9 mouse cellular contexts compared by ENCODE assay signal in genomic region chr2:27764256-27764936, GRCm38 (mm10).
A peak's percentile ranks its signal among the peaks of the same experiment; 100 is the strongest.
DNase-seq lines count a peak whose midpoint lies in the region; ATAC-seq and TF ChIP-seq lines count a peak whose summit lies in the region.
"Had no signal": no experiment of that assay in that cellular context is flagged by ENCODE, and none has a peak within 500 bp of the region (broad histone marks: within the 10 kb centered on the region; RNA-seq: fewer than 3 reads in every experiment).

No protein-coding gene starts in this region.

- H3K4me3 ChIP-seq in hindbrain, embryonic 14.5 days (replicated peaks; ENCODE audit: low read length) = no peak overlapping the region
- H3K4me3 ChIP-seq in liver, embryonic 11.5 days (ENCODE audit: low read depth, low read length) = no peak overlapping the region
- H3K4me3 ChIP-seq in gastrocnemius, adult 2 months = no peak overlapping the region
- H3K4me3 ChIP-seq: heart, embryonic 15.5 days had no signal

- intact Hi-C loops in gastrocnemius, adult 2 months (cut with DNase I) = loop anchor here (10.0 kb wide), 1 partner anchor 480 kb away; no protein-coding TSS in a partner anchor

- peaks cover 6% of the 10 kb centered on the region for H3K36me3 ChIP-seq in hindbrain, embryonic 14.5 days (replicated peaks; ENCODE audit: control insufficient read depth, insufficient read depth)
- peaks cover 5% of the 10 kb centered on the region; the same call in 1 of the 2 replicates for H3K36me3 ChIP-seq in liver, embryonic 11.5 days (ENCODE audit: control insufficient read depth, insufficient read depth, low read length)

- no peak for TF ChIP-seq CTCF in gastrocnemius, adult 2 months (IDR thresholded peaks at IDR 0.05)

- H3K27ac ChIP-seq in hindbrain, embryonic 14.5 days = peak overlapping the region; percentile 51
- H3K27ac ChIP-seq in liver, embryonic 11.5 days (ENCODE audit: low read depth, low read length) = no peak overlapping the region
- no peak overlapping the region; the same call in 1 of the 2 replicates for H3K27ac ChIP-seq in gastrocnemius, adult 2 months
- H3K27ac ChIP-seq: heart, embryonic 15.5 days had no signal

- ATAC-seq in hindbrain, embryonic 14.5 days (ENCODE audit: low FRiP score) = peak; percentile 44; the same call in 1 of the 2 replicates
- peak; percentile 27; the same call in 1 of the 2 replicates for ATAC-seq in liver, embryonic 11.5 days (replicated peaks; ENCODE audit: low FRiP score)

- 12% methylated on average over 6 of the region's 6 CpGs for WGBS in hindbrain, embryonic 14.5 days
- 36% methylated on average over 6 of the region's 6 CpGs for WGBS in liver, embryonic 11.5 days

- H3K4me1 ChIP-seq in hindbrain, embryonic 14.5 days (replicated peaks; ENCODE audit: control insufficient read depth, insufficient read depth, low read length) = peaks cover 14% of the 10 kb centered on the region
- H3K4me1 ChIP-seq in liver, embryonic 11.5 days (replicated peaks; ENCODE audit: control insufficient read depth, insufficient read depth, low read length) = no peaks in the 10 kb centered on the region; the same call in none of the 2 replicates

- no peaks in the 10 kb centered on the region for H3K9me3 ChIP-seq in hindbrain, embryonic 14.5 days (ENCODE audit: control insufficient read depth, low read length)
- no peaks in the 10 kb centered on the region for H3K9me3 ChIP-seq in liver, embryonic 11.5 days (ENCODE audit: control insufficient read depth, low read length)
- H3K9me3 ChIP-seq: heart, embryonic 15.5 days had no signal

- H3K27me3 ChIP-seq in hindbrain, embryonic 14.5 days (ENCODE audit: control insufficient read depth, insufficient read depth, low read length) = no peaks in the 10 kb centered on the region
- H3K27me3 ChIP-seq in liver, embryonic 11.5 days (replicated peaks; ENCODE audit: control insufficient read depth, insufficient read depth, low read length) = no peaks in the 10 kb centered on the region
- H3K27me3 ChIP-seq: heart, embryonic 15.5 days had no signal

- peak; percentile 87 for DNase-seq in urinary bladder, postnatal 14 days (ENCODE audit: low spot score)
- DNase-seq in urinary bladder, postnatal 10 days (ENCODE audit: low spot score) = no peak
- DNase-seq in hindbrain, embryonic 14.5 days (ENCODE audit: low spot score) = peak; percentile 58
- DNase-seq in liver, embryonic 11.5 days (ENCODE audit: low spot score) = no peak
- DNase-seq in urinary bladder, postnatal 36 days (ENCODE audit: low spot score in 2 of 2) = peak; percentile 71 to 81
- DNase-seq in B cell, adult 2 months = no peak
- no peak for DNase-seq in spleen, adult 12 weeks (ENCODE audit: low spot score)
- DNase-seq in gastrocnemius, adult 2 months = no peak

- no peak overlapping the region for H3K9ac ChIP-seq in hindbrain, embryonic 14.5 days
- H3K9ac ChIP-seq in liver, embryonic 11.5 days (ENCODE audit: low read depth, low read length) = no peak overlapping the region
- H3K9ac ChIP-seq: heart, embryonic 15.5 days had no signal

- H3K4me2 ChIP-seq in hindbrain, embryonic 14.5 days (replicated peaks) = no peak overlapping the region
- H3K4me2 ChIP-seq in liver, embryonic 11.5 days = no peak overlapping the region
- H3K4me2 ChIP-seq: heart, embryonic 15.5 days had no signal

Comparison
In these comparisons a context has a peak if more than half of its experiments do, and no peak if none do; other contexts are left out.
1. DNase-seq: peak in urinary bladder, postnatal 14 days (single experiment), hindbrain, embryonic 14.5 days (single experiment) and urinary bladder, postnatal 36 days (2 of 2); none in urinary bladder, postnatal 10 days (single experiment), liver, embryonic 11.5 days (single experiment), B cell, adult 2 months (0 of 2), spleen, adult 12 weeks (single experiment) and gastrocnemius, adult 2 months (single experiment).